Mouse (Mus musculus) megakaryocyte progenitor cell, adult 5-6 weeks (primary cell): Measurements from ENCODE around the gene Gprc5b. TPM values are rescaled to one million over a fixed set of nuclear protein-coding genes. Genes with fewer than 3 reads are reported as not detected.

Source experiments
- ATAC-seq: replicated peaks from 2 replicates; pipeline ENCODE4 v1.8.0; 2016; ENCODE audit warnings: mild to moderate bottlenecking, moderate TSS enrichment, inconsistent platforms; ENCODE audit not compliant: poor library complexity
- total RNA-seq, 2 experiments: library from RNA; stranded (forward) in 1 of 2; stranded (reverse) in 1 of 2; fragments of 157-497, 149-512 nt in 1 of 2; fragments of 200-1000 nt in 1 of 2; gene quantifications; 2 replicates each; pipeline versions ENCODE4 v1.2.3 to v1.2.4; 2015 to 2017

Gprc5b gene
- total RNA-seq, 2 experiments from 2014 or later, result 1.2 to 3.3 TPM

- ATAC-seq, result no peak
Observed at GRCm38 (mm10) chr7:118991341-118991884, 3.6 kb downstream of the Gprc5b start.

- no peak for ATAC-seq
Observed at GRCm38 (mm10) chr7:118990282-118990681, 4.7 kb downstream of the Gprc5b start.

DNA sequence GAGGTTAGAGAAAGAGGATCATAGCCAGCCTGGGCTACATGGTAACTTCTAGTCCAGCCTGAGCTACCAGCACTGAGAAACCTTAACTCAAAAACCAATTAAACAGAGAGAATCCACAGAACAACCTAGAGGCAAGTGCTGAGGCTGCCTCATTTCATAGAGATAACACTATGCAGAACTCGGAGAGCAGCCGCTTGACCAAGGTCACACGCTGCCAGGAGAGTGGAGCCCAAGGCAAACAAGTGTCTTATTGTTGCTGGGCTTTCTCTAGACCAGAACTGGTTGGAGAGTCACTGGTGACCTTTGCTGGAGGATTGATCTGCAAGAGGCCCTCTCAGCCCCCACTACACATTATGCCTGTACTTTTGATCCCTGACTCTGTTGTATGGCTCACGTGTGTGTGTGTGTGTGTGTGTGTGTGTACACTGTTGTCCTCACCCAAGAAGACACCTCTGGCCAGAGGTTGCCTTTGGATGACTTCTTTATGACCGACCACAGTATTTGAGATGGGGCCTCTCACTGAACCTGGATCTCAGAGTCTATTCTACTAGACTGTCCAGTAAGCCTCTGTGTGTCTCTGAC is 5.6 kb downstream of the Gprc5b start:
- no peak for ATAC-seq

DNA sequence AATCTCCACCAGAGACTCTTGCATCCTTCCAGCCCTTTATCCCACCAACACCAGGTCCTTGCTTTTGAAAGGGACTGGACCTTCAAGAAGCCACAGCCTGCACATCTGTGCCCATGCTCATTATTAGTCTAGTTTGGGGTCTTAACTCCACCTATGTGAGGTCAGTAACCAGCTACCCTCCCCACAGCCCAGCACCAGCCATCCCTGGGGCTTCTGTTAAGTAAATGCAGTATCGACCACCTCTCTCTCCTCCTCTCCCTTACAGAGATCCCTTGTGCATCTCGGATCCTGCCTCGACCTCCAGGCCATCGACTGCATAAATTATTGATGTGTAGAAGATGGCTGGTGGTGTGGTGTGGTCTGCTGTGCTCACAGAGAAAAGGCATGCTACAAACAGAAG is 8.6 kb downstream of the Gprc5b start:
- ATAC-seq, result no peak

DNA sequence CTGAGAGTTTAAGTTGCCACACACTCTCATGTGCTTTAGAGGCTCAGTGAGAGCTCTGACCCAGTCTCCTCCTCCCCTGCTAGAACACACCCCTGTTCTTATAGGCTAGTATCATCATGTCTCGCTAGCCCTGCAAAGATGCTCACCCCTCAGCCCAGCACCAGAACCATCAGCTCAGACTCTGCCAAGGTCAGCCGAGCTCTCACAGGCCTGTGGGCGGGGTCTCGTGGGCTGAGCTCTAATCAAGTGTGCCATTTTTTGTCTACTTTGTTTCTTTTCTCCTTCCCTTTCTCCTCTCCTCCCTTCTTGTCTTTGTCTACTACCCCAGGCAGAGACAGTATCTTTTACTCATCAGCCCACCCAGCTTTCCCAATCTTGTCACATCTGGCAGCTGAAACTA is 9.2 kb downstream of the Gprc5b start:
- ATAC-seq, result no peak

GRCm38 (mm10) chr7:118983961-118984360 is 11.1 kb downstream of the Gprc5b start:
- ATAC-seq, result no peak

DNA sequence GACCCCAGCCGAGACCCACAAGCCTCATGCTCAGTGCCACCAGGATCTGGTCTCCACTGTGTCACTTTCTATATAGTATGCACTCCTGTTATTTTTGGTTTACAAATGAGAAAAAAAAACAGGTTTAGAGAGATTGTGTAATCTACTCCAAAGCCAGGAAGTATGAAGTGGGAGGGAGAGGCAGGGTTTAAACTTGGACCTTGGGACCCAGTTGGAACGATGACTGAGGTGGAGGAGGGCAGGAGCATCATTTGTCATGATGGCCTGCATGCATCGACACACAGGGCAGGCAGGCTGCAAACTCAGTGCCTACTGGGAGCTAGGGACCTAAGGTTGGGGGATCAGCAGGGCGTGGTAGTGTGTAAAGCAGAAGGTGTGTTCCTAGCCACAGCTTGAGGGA is 12.4 kb downstream of the Gprc5b start:
- ATAC-seq, result 0 out of 2 replicates have a peak, but pooled peaks have one; percentile 5

DNA sequence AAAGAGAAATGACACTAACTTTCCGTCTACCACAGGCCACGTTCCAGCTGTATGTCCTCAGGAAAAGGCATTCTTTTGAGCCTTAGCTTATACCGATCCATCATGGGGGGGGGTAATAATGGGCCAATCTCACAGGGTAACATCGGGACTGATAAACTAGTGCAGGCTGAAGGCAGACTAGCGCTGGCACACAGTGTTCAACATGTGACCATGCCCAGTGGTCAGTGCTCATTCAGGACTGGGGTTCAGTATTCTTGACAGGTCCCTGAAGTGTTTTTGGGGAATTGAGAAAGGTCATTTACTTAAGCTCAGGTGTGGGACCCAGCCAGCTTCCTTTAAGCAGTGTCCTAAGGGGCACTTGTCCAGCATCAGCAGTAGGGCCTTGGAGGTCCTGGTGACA is 13.2 kb downstream of the Gprc5b start:
- ATAC-seq, result no peak

DNA sequence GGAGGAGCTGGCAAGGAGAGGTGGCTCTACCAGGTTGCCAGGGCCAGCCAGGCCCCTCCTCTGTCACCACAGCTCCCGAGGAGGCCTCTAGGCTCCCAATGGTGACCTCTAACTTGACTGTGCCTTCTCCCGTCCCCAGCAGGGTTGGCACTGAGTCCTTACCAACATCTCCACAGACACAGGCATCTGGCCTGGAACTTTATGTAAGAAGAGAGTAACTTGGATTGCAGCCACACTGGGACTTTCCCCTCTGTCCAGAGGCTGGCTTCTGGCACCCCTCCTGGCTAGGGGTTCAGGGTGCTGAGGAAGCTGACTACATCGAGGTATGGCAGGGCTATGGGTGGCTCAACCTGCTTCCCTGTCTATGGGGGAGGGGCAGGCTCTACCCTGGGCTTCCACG is 13.7 kb downstream of the Gprc5b start:
- no peak for ATAC-seq

- no peak for ATAC-seq
Observed at GRCm38 (mm10) chr7:118979708-118980107, 15.3 kb downstream of the Gprc5b start.

DNA sequence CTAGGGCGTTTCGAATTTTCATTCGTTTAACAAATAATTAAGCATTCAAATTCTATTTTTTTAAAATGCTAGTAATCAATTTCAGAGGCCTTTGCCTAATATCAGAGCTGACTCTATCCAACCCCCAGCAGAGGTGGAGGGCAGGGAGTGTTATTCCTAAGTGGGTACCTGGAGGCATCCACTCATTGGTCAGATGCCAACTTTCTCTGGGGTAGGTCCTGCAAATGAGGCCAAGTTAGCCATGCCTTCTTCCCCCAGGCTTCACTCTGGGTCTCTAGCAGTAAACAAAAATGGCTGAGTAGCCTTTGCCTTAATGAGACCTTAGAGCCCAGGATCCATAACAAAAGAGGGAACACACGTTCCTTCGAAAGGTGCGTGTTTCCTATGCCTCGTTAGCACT is 15.9 kb downstream of the Gprc5b start:
- ATAC-seq, result no peak

DNA sequence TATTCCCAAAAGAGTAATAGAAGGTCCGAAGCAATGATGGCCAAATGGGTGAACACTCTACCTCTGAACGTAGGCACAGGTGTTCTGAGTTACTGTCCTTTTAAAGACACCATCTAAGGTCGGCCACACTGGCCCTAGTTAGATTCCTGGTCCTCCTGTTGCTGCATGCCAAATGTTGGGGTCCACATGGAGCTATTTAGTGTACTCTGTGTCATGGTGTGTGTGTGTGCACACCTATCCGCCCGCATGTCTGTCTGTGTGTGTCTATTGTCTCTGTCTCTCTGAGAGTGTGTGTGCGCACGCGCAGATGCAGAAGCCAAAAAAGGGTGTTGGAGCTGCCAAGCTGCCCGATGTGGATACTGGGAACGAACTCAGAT is 17.9 kb downstream of the Gprc5b start:
- ATAC-seq, result no peak

DNA sequence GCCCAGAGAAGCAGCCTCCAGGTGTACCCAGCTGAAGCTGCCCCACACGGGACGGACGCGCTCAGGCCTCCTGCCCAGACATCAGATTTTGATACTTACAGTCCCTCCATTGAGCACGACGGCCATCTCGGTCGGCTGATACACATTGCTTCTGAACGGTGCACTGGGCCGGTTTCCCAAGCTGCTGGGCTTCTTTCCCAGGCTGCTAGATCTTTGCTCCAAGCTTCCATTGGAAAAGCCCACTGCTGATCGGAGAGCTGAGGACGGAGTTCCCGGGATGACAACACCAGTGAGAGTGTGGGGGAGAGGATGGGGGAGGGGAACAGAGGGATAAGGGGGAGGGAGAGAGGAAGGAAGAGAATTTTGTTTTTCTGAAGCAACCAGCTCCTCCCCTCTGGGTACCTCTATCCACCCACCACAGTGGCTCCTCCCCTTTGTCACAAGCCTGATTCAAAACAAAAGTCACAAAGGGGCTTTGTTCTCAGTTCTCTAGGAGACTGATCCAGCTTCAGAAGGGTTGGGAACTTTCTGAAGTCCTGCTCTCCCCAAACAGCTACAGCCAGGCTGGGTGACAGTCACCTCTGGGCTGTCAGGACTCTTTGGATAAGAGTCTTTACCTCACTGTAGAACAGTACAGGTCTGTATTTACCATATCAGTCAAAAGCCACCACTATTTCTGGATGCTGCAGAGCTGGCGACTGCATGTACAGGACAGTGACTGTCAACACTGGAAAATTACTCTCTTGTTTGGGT is 18.4 kb downstream of the Gprc5b start:
- peak; percentile 62 for ATAC-seq

- ATAC-seq, result no peak
Observed at GRCm38 (mm10) chr7:118975837-118976236, 19.2 kb downstream of the Gprc5b start.

GRCm38 (mm10) chr7:118973377-118973776 is 21.6 kb downstream of the Gprc5b start:
- ATAC-seq, result no peak

- no peak for ATAC-seq
Observed at GRCm38 (mm10) chr7:118972306-118972705, 22.7 kb downstream of the Gprc5b start.

- ATAC-seq, result no peak
Observed at GRCm38 (mm10) chr7:118971499-118971898, 23.5 kb downstream of the Gprc5b start.

GRCm38 (mm10) chr7:118968870-118969269 is 26.1 kb downstream of the Gprc5b start:
- no peak for ATAC-seq

DNA sequence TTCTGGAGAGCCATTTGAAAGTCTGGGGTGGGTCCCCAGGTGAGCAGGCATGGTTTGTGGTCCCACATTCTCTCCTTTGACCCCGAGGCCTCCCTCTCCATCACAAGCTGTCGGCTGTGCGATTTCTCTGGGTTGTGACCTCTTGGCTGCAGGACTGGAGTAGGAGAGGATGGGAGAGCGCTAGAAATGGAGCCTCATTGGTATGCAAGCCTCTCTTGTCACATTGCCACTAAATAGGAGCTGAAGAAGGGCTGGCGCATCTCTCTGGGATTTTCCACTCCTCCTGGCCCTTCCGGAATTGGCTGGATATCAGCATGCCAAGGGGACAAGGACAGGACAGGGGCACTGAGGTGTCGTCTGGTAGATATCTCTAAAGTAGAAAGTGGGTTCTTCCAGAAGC is 29.8 kb downstream of the Gprc5b start:
- no peak for ATAC-seq

- ATAC-seq, result no peak
Observed at GRCm38 (mm10) chr7:118964777-118965176, 30.2 kb downstream of the Gprc5b start.

GRCm38 (mm10) chr7:118959209-118959608 is 35.8 kb downstream of the Gprc5b start:
- ATAC-seq, result no peak

- no peak for ATAC-seq
Observed at GRCm38 (mm10) chr7:118956616-118957246, 38.3 kb downstream of the Gprc5b start.
